Mouse (Mus musculus): ENCODE measurements around the gene Gphb5. TPM values are rescaled to one million over a fixed set of nuclear protein-coding genes. Genes with fewer than 3 reads are reported as not detected.
"Not testable (repeated sequence)": the region's sequence is repeated elsewhere in the genome, so short reads cannot be mapped to it uniquely, and the experiment has no call there.

Gphb5 gene
- under 1 TPM in 1 of 2 experiments, not detected in 1; 0.20 TPM for polyA plus RNA-seq (2017; shearing (Covaris generic))

GRCm38 (mm10) chr12:75416681-75417080 is at the start of gene Gphb5:
Gene Gphb5 (minus strand): TSS chr12:75416781.
- ATAC-seq: no peak

- no peak for ATAC-seq
Observed at GRCm38 (mm10) chr12:75466206-75466605, 49.6 kb upstream of the Gphb5 start.

- peak; percentile 34 for ATAC-seq
Observed at GRCm38 (mm10) chr12:75464016-75464769, 47.6 kb upstream of the Gphb5 start.

- ATAC-seq: no peak
Observed at GRCm38 (mm10) chr12:75460561-75460960, 44.0 kb upstream of the Gphb5 start.

- no peak for ATAC-seq
Observed at GRCm38 (mm10) chr12:75459656-75460055, 43.1 kb upstream of the Gphb5 start.

- ATAC-seq: no peak
Observed at GRCm38 (mm10) chr12:75453441-75453840, 36.9 kb upstream of the Gphb5 start.

- no peak for ATAC-seq
Observed at GRCm38 (mm10) chr12:75453027-75453426, 36.4 kb upstream of the Gphb5 start.

- no peak for ATAC-seq
Observed at GRCm38 (mm10) chr12:75450592-75450991, 34.0 kb upstream of the Gphb5 start.

- peak; percentile 78 for ATAC-seq
Observed at GRCm38 (mm10) chr12:75450011-75450410, 33.4 kb upstream of the Gphb5 start.

- ATAC-seq: peak; percentile 69
Observed at GRCm38 (mm10) chr12:75449475-75449966, 32.9 kb upstream of the Gphb5 start.

GRCm38 (mm10) chr12:75448921-75449320 is 32.3 kb upstream of the Gphb5 start:
- ATAC-seq: no peak

- ATAC-seq: no peak
Observed at GRCm38 (mm10) chr12:75446245-75446644, 29.7 kb upstream of the Gphb5 start.

- ATAC-seq: not testable (repeated sequence)
Observed at GRCm38 (mm10) chr12:75432400-75432799, 15.8 kb upstream of the Gphb5 start.

- no peak for ATAC-seq
Observed at GRCm38 (mm10) chr12:75429685-75430396, 13.3 kb upstream of the Gphb5 start.

- no peak for ATAC-seq
Observed at GRCm38 (mm10) chr12:75428719-75429118, 12.1 kb upstream of the Gphb5 start.

GRCm38 (mm10) chr12:75425882-75426281 is 9.3 kb upstream of the Gphb5 start:
- no peak for ATAC-seq

GRCm38 (mm10) chr12:75424817-75425216 is 8.2 kb upstream of the Gphb5 start:
- ATAC-seq: no peak

- ATAC-seq: no peak
Observed at GRCm38 (mm10) chr12:75424359-75424758, 7.8 kb upstream of the Gphb5 start.

- no peak for ATAC-seq
Observed at GRCm38 (mm10) chr12:75414991-75415390, 1.6 kb downstream of the Gphb5 start.

GRCm38 (mm10) chr12:75412964-75413363 is 3.6 kb downstream of the Gphb5 start:
- ATAC-seq: peak; percentile 74

GRCm38 (mm10) chr12:75397077-75397476 is 19.5 kb downstream of the Gphb5 start:
- no peak for ATAC-seq

- ATAC-seq: no peak
Observed at GRCm38 (mm10) chr12:75396616-75397015, 20.0 kb downstream of the Gphb5 start.

GRCm38 (mm10) chr12:75394011-75394773 is 22.4 kb downstream of the Gphb5 start:
- ATAC-seq: no peak

All from CD4-positive, CD25-positive, alpha-beta regulatory T cell, adult 4 months (primary cell).